In the genomic region with DNA sequence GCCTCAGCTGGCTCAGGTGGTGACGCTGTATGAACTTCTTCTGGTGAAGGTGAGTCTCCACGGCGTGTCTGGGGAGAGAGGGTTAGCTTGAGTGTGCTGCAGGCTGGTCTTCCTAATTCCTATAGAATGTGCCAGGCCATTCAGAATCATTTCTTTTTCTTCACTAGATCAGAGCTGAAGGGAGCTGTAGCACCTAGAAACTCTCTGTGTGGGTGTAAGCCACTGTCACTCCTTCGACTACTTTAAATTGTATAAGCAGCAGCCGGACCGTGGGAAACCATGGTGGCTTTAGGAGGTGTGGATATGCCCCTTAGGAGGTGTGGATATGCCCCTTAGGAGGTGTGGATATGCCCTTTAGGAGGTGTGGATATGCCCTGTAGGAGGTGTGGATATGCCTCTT, we compare ENCODE assay signal across 23 mouse cellular contexts. TPM values are rescaled to one million over a fixed set of nuclear protein-coding genes. Genes with fewer than 3 reads are reported as not detected.
DNase-seq lines count a peak whose midpoint lies in the region; ATAC-seq and TF ChIP-seq lines count a peak whose summit lies in the region.
"Had no signal": no experiment of that assay in that cellular context is flagged by ENCODE, and none has a peak within 500 bp of the region (broad histone marks: within the 10 kb centered on the region; RNA-seq: fewer than 3 reads in every experiment).

No protein-coding gene starts in this region.

- intact Hi-C loops in left cerebral cortex, adult 2 months (cut with DNase I) = no loop called here

- H3K4me2 ChIP-seq in intestine, postnatal 0 days (replicated peaks; ENCODE audit: low read depth) = no peak overlapping the region

- no peaks in the 10 kb centered on the region for H3K4me1 ChIP-seq in intestine, postnatal 0 days (replicated peaks; ENCODE audit: control insufficient read depth, insufficient read depth, low read length)

- H3K9me3 ChIP-seq in intestine, postnatal 0 days (ENCODE audit: control insufficient read depth) = no peaks in the 10 kb centered on the region
- H3K9me3 ChIP-seq: G1E had no signal

- 95% methylated on average over 6 of the region's 6 CpGs for WGBS in intestine, postnatal 0 days

- no peak overlapping the region for H3K9ac ChIP-seq in intestine, postnatal 0 days (ENCODE audit: low read depth, low read length)

- TF ChIP-seq CTCF in left cerebral cortex, adult 2 months (IDR thresholded peaks at IDR 0.05) = no peak
- no peak for TF ChIP-seq CTCF in intestine, postnatal 0 days (IDR thresholded peaks at IDR 0.05; ENCODE audit: low read depth)

- H3K27ac ChIP-seq in left cerebral cortex, adult 2 months = peak overlapping the region; percentile 38
- no peak overlapping the region for H3K27ac ChIP-seq in intestine, postnatal 0 days (ENCODE audit: low read depth, low read length)

- H3K4me3 ChIP-seq in left cerebral cortex, adult 2 months = no peak overlapping the region
- H3K4me3 ChIP-seq in intestine, postnatal 0 days (ENCODE audit: low read depth, low read length) = no peak overlapping the region

- peaks cover 61% of the 10 kb centered on the region for H3K36me3 ChIP-seq in intestine, postnatal 0 days (ENCODE audit: control insufficient read depth, insufficient read depth)

- DNase-seq in frontal cortex, postnatal 36 days (ENCODE audit: low spot score in 2 of 2) = no peak
- no peak for DNase-seq in left cerebral cortex, adult 2 months (ENCODE audit: extremely low spot score in 1 of 2, low spot score in 2 of 2)
- no peak for DNase-seq in left cerebral cortex, adult 11 months (ENCODE audit: low spot score)
- peak; percentile 47 for DNase-seq in brain, adult 2 months (ENCODE audit: low read depth, low spot score)
- no peak for DNase-seq in spleen, adult 18-20 months
- DNase-seq: adrenal gland, adult 2 months; adrenal gland, adult 8-10 months; adrenal gland, postnatal 10 days; adrenal gland, postnatal 14 days; adrenal gland, postnatal 25 days; adrenal gland, postnatal 36 days; B cell, adult 2 months; cerebellum, adult 11 months; cerebellum, adult 11-12 months; cerebellum, adult 18-20 months had no signal

- ATAC-seq in frontal cortex, adult (ENCODE audit: low TSS enrichment) = peak; percentile 54
- ATAC-seq in erythroblast, adult 5-6 weeks (replicated peaks; ENCODE audit: low FRiP score, poor library complexity, severe bottlenecking) = 0 out of 2 replicates have a peak, but pooled peaks have one; percentile 17
- no peak for ATAC-seq in intestine, postnatal 0 days
- ATAC-seq: activated CD4-positive, CD25-positive, alpha-beta regulatory T cell, adult 4 months; CD4-positive, CD25-positive, alpha-beta regulatory T cell, adult 4 months; Patski had no signal

- no peaks in the 10 kb centered on the region for H3K27me3 ChIP-seq in intestine, postnatal 0 days (replicated peaks; ENCODE audit: control insufficient read depth, insufficient read depth, low read length)
- H3K27me3 ChIP-seq: CH12.LX, Patski had no signal

RNA-seq across cellular contexts. Expression of a gene that starts 14.0 kb away (rescaled TPM):
- 10 to 100 TPM; 11.4 to 12.3 TPM for total RNA-seq in left cerebral cortex, adult 2 months (2021)
- total RNA-seq in erythroblast, adult 5-6 weeks (2015; ENCODE audit: low replicate concordance) = 0.63 and 3.3 TPM in 2 replicates
- total RNA-seq in erythroblast, adult 5-6 weeks (2017; ENCODE audit: low replicate concordance) = 1.4 and 2.1 TPM in 2 replicates
- polyA plus RNA-seq in intestine, postnatal 0 days (2015; fragmentation: Nextera tagmentation; extraction: Ambion mirVana) = 1.6 and 2.3 TPM in 2 replicates

RNA-seq across cellular contexts. Expression of a gene that starts 23.3 kb away (rescaled TPM):
- 10 to 100 TPM; 13.0 to 13.3 TPM for total RNA-seq in left cerebral cortex, adult 2 months (2021)
- total RNA-seq in erythroblast, adult 5-6 weeks (2015; ENCODE audit: low replicate concordance) = not detected in 2 replicates
- 0.14 TPM in 1 of 2 replicates, not detected in the other for total RNA-seq in erythroblast, adult 5-6 weeks (2017; ENCODE audit: low replicate concordance)
- polyA plus RNA-seq in intestine, postnatal 0 days (2015; fragmentation: Nextera tagmentation; extraction: Ambion mirVana) = 0.80 and 0.85 TPM in 2 replicates

RNA-seq across cellular contexts. Expression of a gene that starts 24.9 kb away (rescaled TPM):
- 100 to 1,000 TPM in 1 of 2 experiments, 10 to 100 TPM in 1; 94.4 to 107 TPM for total RNA-seq in left cerebral cortex, adult 2 months (2021)
- 14.6 and 28.6 TPM in 2 replicates for total RNA-seq in erythroblast, adult 5-6 weeks (2015; ENCODE audit: low replicate concordance)
- total RNA-seq in erythroblast, adult 5-6 weeks (2017; ENCODE audit: low replicate concordance) = 23.4 and 26.7 TPM in 2 replicates
- 30.5 and 31.0 TPM in 2 replicates for polyA plus RNA-seq in intestine, postnatal 0 days (2015; fragmentation: Nextera tagmentation; extraction: Ambion mirVana)

RNA-seq across cellular contexts. Expression of a gene that starts 25.1 kb away (rescaled TPM):
- total RNA-seq in left cerebral cortex, adult 2 months (2021) = 10 to 100 TPM; 46.7 to 50.0 TPM
- total RNA-seq in erythroblast, adult 5-6 weeks (2015; ENCODE audit: low replicate concordance) = 2.3 and 3.6 TPM in 2 replicates
- total RNA-seq in erythroblast, adult 5-6 weeks (2017; ENCODE audit: low replicate concordance) = 2.1 and 2.9 TPM in 2 replicates
- polyA plus RNA-seq in intestine, postnatal 0 days (2015; fragmentation: Nextera tagmentation; extraction: Ambion mirVana) = 1.3 and 1.6 TPM in 2 replicates

Comparison
In these comparisons a context has a peak if more than half of its experiments do, and no peak if none do; other contexts are left out.
1. RNA of a gene that starts 23.3 kb away (total RNA-seq): 13.0 to 13.3 TPM in left cerebral cortex, adult 2 months; 0.14 TPM in erythroblast, adult 5-6 weeks; every median in the first group is over 10 times any median in the second.